Mouse (Mus musculus) lung, adult 2 months (tissue): ENCODE results near the gene Rab25.

Experiments
- CTCF ChIP-seq: fragments of 200-500 bp; IDR thresholded peaks from 2 replicates; pipeline ENCODE4 v1.5.1; 2011; ENCODE audit warnings: mild to moderate bottlenecking, low read length, control low read depth; ENCODE audit not compliant: insufficient read depth
- POLR2A ChIP-seq: fragments of 200-500 bp; IDR thresholded peaks from 2 replicates; pipeline ENCODE4 v1.6.1; 2011; ENCODE audit warnings: low read depth, mild to moderate bottlenecking, control low read depth, low read length, borderline replicate concordance; ENCODE audit errors: extremely low read depth

DNA sequence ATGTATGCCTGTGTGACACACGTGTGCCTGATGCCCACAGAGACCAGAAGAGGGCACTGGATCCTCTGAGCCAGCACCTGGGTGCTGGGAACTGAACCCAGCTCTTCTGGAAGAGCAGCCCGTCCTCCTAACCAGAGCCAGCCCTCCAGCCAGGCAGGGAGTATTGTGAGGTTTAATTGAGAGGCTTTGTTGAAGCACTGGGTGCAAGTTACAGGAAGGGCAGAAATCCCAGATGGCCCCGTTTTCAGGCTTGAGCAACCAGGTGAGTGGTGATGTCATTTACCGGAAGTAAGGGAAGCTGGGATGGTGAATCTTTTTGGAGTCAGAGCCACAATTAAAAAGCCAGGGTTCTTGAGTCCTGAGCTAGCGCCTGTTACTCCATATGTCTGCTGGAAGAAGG lies 23.1 kb downstream of the Rab25 start:
- TF ChIP-seq CTCF (no peak), POLR2A (no peak)
